Mouse (Mus musculus): ENCODE measurements at regions not wholly inside any gene's neighbourhood (a gene's known extent, or its start where the extent isn't known, plus 50 kb on each side); places are given as distances from the start of the nearest gene placed in this dataset.

DNA sequence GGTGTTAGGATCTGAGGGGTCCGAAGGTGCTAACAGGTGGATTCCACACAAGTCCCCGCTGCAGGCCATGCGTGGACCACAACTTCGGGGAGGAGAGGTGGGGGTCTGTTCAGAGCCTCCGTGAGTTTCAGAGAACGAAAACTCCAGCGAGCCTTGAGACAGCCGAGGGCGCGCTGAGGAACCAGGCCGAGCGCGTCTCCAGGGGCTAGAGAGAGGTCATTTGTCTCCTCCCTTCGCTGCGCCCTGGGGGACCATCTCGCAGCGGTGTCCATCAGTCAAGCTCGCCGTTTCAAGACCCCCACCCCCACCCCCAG lies 89.6 kb upstream of the Dio3 start:
- H3K9me3 ChIP-seq (ENCODE audit: low read length): no peaks in the 10 kb centered on the region
- no peak for ATAC-seq
- TF ChIP-seq CTCF (IDR thresholded peaks at IDR 0.05; ENCODE audit: low read depth): no peak
- no peak overlapping the region for H3K9ac ChIP-seq
- H3K4me1 ChIP-seq (ENCODE audit: insufficient read depth): 0 out of 2 replicates have a peak, but pooled peaks cover 3% of the 10 kb centered on the region
- WGBS: 3% methylated on average over 19 of the region's 19 CpGs
- peaks cover 32% of the 10 kb centered on the region for H3K27me3 ChIP-seq (ENCODE audit: insufficient read depth, low read length)
- peak overlapping the region; percentile 39 for H3K4me2 ChIP-seq (ENCODE audit: low read depth)
- DNase-seq: peak; percentile 16
- no peak overlapping the region for H3K27ac ChIP-seq (ENCODE audit: low read depth, low read length)
- H3K36me3 ChIP-seq (ENCODE audit: insufficient read depth): no peaks in the 10 kb centered on the region
- peak overlapping the region; percentile 7 for H3K4me3 ChIP-seq (ENCODE audit: low read depth, low read length)

DNA sequence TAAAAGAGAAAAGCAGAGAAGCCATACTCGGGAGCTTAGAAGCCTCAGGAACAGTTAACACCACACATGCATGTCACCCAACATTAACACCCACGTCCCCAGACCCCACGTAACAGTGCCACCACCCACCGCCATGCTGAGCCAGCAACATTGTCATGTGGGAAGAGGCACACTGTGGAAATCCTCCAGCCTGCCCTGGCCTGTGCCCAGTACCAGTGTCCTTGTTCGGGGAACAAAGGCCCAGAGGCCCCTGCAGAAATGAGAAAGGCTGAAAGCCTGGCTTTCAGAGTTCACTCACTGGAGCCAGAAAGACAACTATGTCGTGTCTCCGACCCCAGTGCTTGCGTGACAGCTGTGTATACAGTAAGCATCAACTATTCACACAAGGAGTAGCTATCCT lies 86.7 kb upstream of the Dio3 start:
- DNase-seq (no peak), ATAC-seq (no peak)
- no peak overlapping the region for H3K4me3 ChIP-seq (ENCODE audit: low read depth, low read length)
- peaks cover 24% of the 10 kb centered on the region for H3K27me3 ChIP-seq (ENCODE audit: insufficient read depth, low read length)
- H3K27ac ChIP-seq (ENCODE audit: low read depth, low read length): no peak overlapping the region
- no peaks in the 10 kb centered on the region for H3K36me3 ChIP-seq (ENCODE audit: insufficient read depth)
- no peak for TF ChIP-seq CTCF (IDR thresholded peaks at IDR 0.05; ENCODE audit: low read depth)
- WGBS: 51% methylated on average over 8 of the region's 8 CpGs
- H3K9me3 ChIP-seq (ENCODE audit: low read length): no peaks in the 10 kb centered on the region
- no peak overlapping the region for H3K4me2 ChIP-seq (ENCODE audit: low read depth)
- 0 out of 2 replicates have a peak, but pooled peaks cover 3% of the 10 kb centered on the region for H3K4me1 ChIP-seq (ENCODE audit: insufficient read depth)
- no peak overlapping the region for H3K9ac ChIP-seq

DNA sequence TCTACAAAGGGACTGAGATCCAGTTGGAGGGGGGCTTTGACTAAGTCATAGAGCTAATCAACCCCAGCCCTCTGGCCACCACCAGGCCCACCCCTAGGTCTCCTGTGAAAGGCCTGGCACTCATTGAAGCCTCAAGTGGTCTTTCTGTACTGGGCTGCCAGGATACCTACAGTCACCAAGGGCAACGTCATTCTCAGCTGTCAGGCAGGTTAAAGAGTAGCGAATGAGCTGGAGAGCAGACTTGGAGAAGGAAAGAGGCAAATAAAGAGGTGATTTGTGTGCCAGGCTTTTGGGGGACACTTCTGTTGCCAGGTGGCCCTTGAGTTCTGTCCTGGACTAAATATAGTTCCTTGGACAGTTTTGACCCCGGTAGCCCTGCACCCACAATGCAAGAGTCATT lies 81.5 kb upstream of the Dio3 start:
- Histone ChIP-seq H3K27ac (ENCODE audit: low read depth, low read length) (no peak overlapping the region), H3K4me3 (ENCODE audit: low read depth, low read length) (no peak overlapping the region), H3K27me3 (ENCODE audit: insufficient read depth, low read length) (no peaks in the 10 kb centered on the region), H3K36me3 (ENCODE audit: insufficient read depth) (no peaks in the 10 kb centered on the region), H3K9me3 (ENCODE audit: low read length) (no peaks in the 10 kb centered on the region), H3K4me2 (ENCODE audit: low read depth) (no peak overlapping the region), H3K9ac (no peak overlapping the region), H3K4me1 (ENCODE audit: insufficient read depth) (no peaks in the 10 kb centered on the region)
- DNase-seq: no peak
- peak; percentile 29; the same call in 1 of the 2 replicates for ATAC-seq
- WGBS: 74% methylated on average over 3 of the region's 3 CpGs
- TF ChIP-seq CTCF (IDR thresholded peaks at IDR 0.05; ENCODE audit: low read depth): no peak

GRCm38 (mm10) chr12:110200471-110200870 lies 78.4 kb upstream of the Dio3 start:
- no peak for DNase-seq
- WGBS: 89% methylated on average over 7 of the region's 7 CpGs
- Histone ChIP-seq H3K4me2 (ENCODE audit: low read depth) (no peak overlapping the region), H3K9me3 (ENCODE audit: low read length) (no peaks in the 10 kb centered on the region), H3K9ac (no peak overlapping the region), H3K4me3 (ENCODE audit: low read depth, low read length) (no peak overlapping the region), H3K36me3 (ENCODE audit: insufficient read depth) (no peaks in the 10 kb centered on the region), H3K27me3 (ENCODE audit: insufficient read depth, low read length) (no peaks in the 10 kb centered on the region), H3K4me1 (ENCODE audit: insufficient read depth) (no peaks in the 10 kb centered on the region), H3K27ac (ENCODE audit: low read depth, low read length) (no peak overlapping the region)
- no peak for TF ChIP-seq CTCF (IDR thresholded peaks at IDR 0.05; ENCODE audit: low read depth)
- ATAC-seq: no peak

DNA sequence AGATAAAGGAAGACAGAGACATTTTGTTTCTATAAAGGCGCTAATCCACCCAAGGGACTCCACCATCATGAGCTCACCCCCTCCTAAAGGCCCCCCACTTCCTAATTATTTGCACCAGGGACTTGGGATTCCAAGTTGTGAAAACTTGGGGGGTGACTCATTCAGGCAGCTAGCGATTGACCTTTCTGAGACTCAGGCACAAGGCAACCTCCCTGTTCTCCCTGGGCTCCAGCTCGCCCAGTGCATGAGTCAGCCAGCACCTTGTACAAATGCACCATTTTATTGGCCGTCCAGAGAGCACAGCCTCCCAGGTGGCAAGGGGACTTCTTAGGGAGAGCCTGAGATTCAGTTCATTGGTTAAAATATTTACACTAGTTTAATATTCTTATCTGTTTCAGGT lies 78.0 kb upstream of the Dio3 start:
- H3K27me3 ChIP-seq (ENCODE audit: insufficient read depth, low read length): no peaks in the 10 kb centered on the region
- DNase-seq (no peak), ATAC-seq (no peak)
- no peak overlapping the region for H3K9ac ChIP-seq
- H3K9me3 ChIP-seq (ENCODE audit: low read length): no peaks in the 10 kb centered on the region
- H3K4me2 ChIP-seq (ENCODE audit: low read depth): no peak overlapping the region
- TF ChIP-seq CTCF (IDR thresholded peaks at IDR 0.05; ENCODE audit: low read depth): no peak
- H3K4me1 ChIP-seq (ENCODE audit: insufficient read depth): no peaks in the 10 kb centered on the region
- no peak overlapping the region for H3K27ac ChIP-seq (ENCODE audit: low read depth, low read length)
- H3K4me3 ChIP-seq (ENCODE audit: low read depth, low read length): no peak overlapping the region
- whole genome bisulfite sequencing: 88% methylated on average over 4 of the region's 4 CpGs
- H3K36me3 ChIP-seq (ENCODE audit: insufficient read depth): no peaks in the 10 kb centered on the region

GRCm38 (mm10) chr12:110203271-110204014 lies 75.4 kb upstream of the Dio3 start:
- ATAC-seq (no peak), DNase-seq (no peak)
- H3K27me3 ChIP-seq (ENCODE audit: insufficient read depth, low read length): no peaks in the 10 kb centered on the region
- H3K4me3 ChIP-seq (ENCODE audit: low read depth, low read length): no peak overlapping the region
- 73% methylated on average over 13 of the region's 13 CpGs for WGBS
- H3K9ac ChIP-seq: no peak overlapping the region
- H3K9me3 ChIP-seq (ENCODE audit: low read length): no peaks in the 10 kb centered on the region
- H3K27ac ChIP-seq (ENCODE audit: low read depth, low read length): no peak overlapping the region
- H3K36me3 ChIP-seq (ENCODE audit: insufficient read depth): no peaks in the 10 kb centered on the region
- H3K4me1 ChIP-seq (ENCODE audit: insufficient read depth): no peaks in the 10 kb centered on the region
- no peak overlapping the region for H3K4me2 ChIP-seq (ENCODE audit: low read depth)
- TF ChIP-seq CTCF (IDR thresholded peaks at IDR 0.05; ENCODE audit: low read depth): no peak

DNA sequence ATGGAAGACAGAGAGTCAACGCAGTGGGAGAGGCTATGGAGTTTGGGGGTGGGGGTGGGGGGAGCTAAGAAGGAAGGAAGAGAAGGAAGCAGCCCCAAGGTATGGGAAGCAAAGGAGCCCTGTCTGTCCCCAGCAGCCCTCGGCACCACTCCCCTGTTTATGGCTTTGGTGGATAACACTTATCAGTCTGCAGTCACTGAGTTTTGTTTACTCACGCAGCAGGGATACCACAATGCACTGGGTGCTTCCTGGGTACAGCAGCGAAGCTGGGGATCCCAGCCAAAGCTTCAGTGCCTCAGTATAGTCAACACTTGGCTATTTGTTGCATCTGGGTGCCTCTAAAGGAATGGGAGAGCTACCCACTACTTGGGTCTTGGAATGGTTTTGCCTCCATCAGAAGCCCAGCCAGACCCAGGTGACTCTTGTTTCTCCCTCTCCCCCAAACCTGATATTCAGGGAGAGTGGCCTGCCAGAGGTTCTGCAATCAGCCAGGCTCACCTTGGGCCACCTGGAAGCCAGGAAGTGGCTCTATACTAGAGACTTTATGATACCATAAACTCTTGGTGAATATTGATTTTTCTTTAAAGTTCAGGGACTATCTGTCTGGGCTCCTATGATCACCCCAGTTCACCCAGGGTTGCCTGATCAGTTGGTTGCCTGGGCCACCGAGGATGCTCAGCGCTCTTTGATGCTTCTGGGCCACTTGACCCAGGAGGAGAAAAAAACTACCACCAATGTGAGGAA lies 74.5 kb upstream of the Dio3 start:
- H3K4me3 ChIP-seq (ENCODE audit: low read depth, low read length): no peak overlapping the region
- WGBS: 81% methylated on average over 6 of the region's 6 CpGs
- ATAC-seq (no peak), DNase-seq (no peak)
- no peak overlapping the region for H3K4me2 ChIP-seq (ENCODE audit: low read depth)
- H3K27me3 ChIP-seq (ENCODE audit: insufficient read depth, low read length): no peaks in the 10 kb centered on the region
- no peaks in the 10 kb centered on the region for H3K9me3 ChIP-seq (ENCODE audit: low read length)
- H3K27ac ChIP-seq (ENCODE audit: low read depth, low read length): no peak overlapping the region
- TF ChIP-seq CTCF (IDR thresholded peaks at IDR 0.05; ENCODE audit: low read depth): no peak
- no peaks in the 10 kb centered on the region for H3K4me1 ChIP-seq (ENCODE audit: insufficient read depth)
- H3K36me3 ChIP-seq (ENCODE audit: insufficient read depth): no peaks in the 10 kb centered on the region
- H3K9ac ChIP-seq: no peak overlapping the region
